Mouse (Mus musculus): ENCODE results near the gene Itgav. TPM values are rescaled to one million over a fixed set of nuclear protein-coding genes. Genes with fewer than 3 reads are reported as not detected.

The Itgav gene
- polyA plus RNA-seq, 1 experiment from 2014 or later: 95.0 TPM

DNA sequence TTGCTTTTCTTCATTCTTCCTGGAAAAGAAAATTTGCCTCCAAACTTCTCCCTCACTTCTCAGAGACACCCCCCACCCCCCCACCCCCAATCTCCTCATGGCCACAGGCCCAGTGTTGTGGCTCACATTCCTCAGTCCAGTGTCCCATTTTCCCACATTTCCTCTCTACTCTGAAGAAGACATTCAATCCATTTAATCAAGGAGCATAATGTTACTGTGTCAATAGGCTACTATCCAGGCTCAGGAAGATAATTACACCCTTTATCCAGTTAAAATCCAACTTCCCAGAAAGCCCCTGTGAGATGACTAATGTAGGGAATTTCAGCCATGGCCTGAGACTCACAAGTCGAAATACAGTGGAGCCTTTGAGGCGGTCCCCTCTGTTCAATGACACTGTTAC, 33.8 kb upstream of the Itgav start:
- Histone ChIP-seq H3K27me3 (replicated peaks) (no peaks in the 10 kb centered on the region), H3K9me3 (replicated peaks) (peaks cover 12% of the 10 kb centered on the region), H3K27ac (ENCODE audit: poor library complexity, severe bottlenecking) (no peak overlapping the region), H3K4me2 (no peak overlapping the region), H3K4me1 (replicated peaks) (peaks cover 7% of the 10 kb centered on the region; the same call in 1 of the 2 replicates), H3K4me3 (no peak overlapping the region), H3K9ac (no peak overlapping the region), H3K36me3 (no peaks in the 10 kb centered on the region)
- ATAC-seq (ENCODE audit: insufficient number of reproducible peaks, low FRiP score): no peak
- WGBS: 69% methylated on average over 2 of the region's 2 CpGs

DNA sequence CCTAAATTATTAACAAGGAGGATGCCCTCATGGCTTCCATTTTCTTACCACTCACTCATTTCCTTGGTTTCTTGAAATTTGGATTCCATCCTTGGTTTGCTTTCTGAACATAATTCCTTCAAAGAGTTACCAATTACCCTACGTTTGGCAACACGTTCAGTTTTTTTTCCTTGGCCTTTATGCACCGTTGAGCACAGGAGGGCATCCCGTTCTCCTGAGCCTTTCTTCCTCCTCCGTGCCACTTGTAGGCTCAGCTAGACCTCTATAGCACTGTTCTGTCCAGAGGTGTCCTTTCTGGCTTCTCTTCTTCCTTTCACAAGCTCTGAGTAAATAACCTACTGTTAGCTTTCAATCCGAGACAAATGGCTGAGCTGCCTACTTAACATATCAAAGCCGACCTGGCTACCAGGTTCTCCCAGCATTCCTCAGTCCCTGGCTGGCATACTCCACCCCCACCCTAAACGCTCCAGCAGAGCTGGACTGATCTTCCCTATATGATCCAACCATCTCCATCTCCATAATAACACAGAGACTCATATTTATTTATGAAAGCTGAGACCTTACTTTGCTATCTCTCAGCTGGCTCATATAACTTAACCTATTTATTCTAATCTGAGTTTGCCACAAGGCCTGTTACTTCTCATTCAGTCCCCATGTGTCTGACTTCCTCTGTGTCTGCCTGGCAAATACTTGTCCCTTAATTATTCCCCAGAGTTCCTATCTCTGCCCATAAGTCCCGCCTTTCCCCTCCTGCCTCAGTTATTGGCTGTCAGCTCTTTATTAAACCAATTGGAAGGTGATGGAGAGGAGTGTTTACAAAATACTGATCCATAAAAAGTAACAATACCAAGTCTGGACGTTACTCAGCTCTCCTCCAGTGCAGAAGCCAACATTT, 31.3 kb upstream of the Itgav start:
- no peak overlapping the region for H3K27ac ChIP-seq (ENCODE audit: poor library complexity, severe bottlenecking)
- peaks cover 12% of the 10 kb centered on the region; the same call in 1 of the 2 replicates for H3K4me1 ChIP-seq (replicated peaks)
- H3K36me3 ChIP-seq: no peaks in the 10 kb centered on the region
- H3K4me2 ChIP-seq: no peak overlapping the region
- ATAC-seq (ENCODE audit: insufficient number of reproducible peaks, low FRiP score): no peak
- H3K4me3 ChIP-seq: no peak overlapping the region
- no peak overlapping the region for H3K9ac ChIP-seq
- H3K27me3 ChIP-seq (replicated peaks): no peaks in the 10 kb centered on the region
- WGBS: 42% methylated on average over 10 of the region's 10 CpGs
- H3K9me3 ChIP-seq (replicated peaks): peaks cover 12% of the 10 kb centered on the region; the same call in 1 of the 2 replicates

DNA sequence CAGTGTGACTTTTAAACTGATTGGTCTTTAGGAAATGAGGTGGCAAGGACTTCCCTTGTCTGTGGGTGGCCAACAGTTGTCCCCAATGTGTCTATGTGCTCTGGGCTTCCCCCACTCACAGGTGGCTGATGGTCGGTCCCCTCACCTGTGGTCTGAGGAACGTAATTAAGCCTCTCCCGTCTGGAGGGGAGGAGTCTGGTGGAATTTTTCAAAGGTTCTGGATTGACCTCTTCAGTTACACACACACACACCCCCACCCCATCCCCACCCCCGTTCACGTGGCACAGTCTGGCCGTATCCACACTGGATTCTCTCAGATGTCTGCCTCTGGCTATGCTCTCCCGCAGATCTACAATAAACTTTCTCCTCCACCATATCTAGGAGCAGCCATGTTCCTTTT, 30.1 kb upstream of the Itgav start:
- Histone ChIP-seq H3K27ac (ENCODE audit: poor library complexity, severe bottlenecking) (no peak overlapping the region), H3K9ac (no peak overlapping the region), H3K4me2 (no peak overlapping the region), H3K36me3 (no peaks in the 10 kb centered on the region), H3K4me1 (replicated peaks) (peaks cover 12% of the 10 kb centered on the region; the same call in 1 of the 2 replicates), H3K27me3 (replicated peaks) (no peaks in the 10 kb centered on the region), H3K4me3 (no peak overlapping the region), H3K9me3 (replicated peaks) (0 out of 2 replicates have a peak, but pooled peaks cover 4% of the 10 kb centered on the region)
- peak; percentile 29; the same call in 1 of the 2 replicates for ATAC-seq (ENCODE audit: insufficient number of reproducible peaks, low FRiP score)
- 81% methylated on average over 7 of the region's 7 CpGs for WGBS

DNA sequence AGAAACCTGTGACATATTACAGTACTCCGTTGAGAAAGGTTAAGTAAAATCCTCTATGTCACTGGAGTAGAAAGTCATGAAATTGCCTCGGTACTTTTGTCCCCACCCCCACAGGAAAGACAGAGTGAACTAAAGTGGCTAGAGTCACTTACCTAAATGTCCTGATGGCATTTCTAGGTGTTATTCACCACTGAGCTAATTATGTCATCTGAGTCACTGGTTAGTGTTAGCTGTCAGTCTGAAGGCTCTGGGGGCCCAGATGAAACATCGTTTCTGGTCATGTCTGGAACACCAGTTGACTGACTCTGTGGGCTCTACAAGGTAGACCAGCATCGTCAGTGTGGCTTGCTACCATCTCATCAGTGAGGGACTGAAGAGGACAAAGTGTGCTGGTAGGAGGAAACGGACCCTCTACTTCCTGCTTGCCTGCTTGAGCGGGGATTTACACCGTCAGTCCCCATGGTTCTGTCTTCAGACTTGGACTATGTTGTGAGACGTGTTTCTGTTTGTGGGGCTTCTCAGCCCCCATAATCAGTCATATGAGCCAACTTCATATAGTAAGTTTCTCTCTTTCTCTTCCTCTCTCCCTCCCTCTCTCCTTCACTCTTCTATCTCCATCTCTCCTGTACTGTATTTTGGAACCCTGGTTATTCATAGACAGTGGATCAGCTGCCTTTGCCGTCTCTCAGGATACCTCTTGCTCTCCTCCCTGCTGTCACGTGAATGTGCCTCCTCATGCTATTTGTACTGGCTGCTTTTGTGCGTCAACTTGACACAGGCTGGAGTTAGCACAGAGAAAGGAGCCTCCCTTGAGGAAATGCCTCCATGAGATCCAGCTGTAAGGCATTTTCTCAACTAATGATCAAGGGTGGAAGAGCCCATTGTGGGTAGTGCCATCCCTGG, 28.6 kb upstream of the Itgav start:
- Histone ChIP-seq H3K36me3 (no peaks in the 10 kb centered on the region), H3K9me3 (replicated peaks) (no peaks in the 10 kb centered on the region), H3K4me2 (no peak overlapping the region), H3K4me3 (no peak overlapping the region), H3K9ac (no peak overlapping the region), H3K27me3 (replicated peaks) (no peaks in the 10 kb centered on the region), H3K27ac (ENCODE audit: poor library complexity, severe bottlenecking) (no peak overlapping the region), H3K4me1 (replicated peaks) (peaks cover 11% of the 10 kb centered on the region; the same call in 1 of the 2 replicates)
- no peak for ATAC-seq (ENCODE audit: insufficient number of reproducible peaks, low FRiP score)
- WGBS: 67% methylated on average over 11 of the region's 11 CpGs

DNA sequence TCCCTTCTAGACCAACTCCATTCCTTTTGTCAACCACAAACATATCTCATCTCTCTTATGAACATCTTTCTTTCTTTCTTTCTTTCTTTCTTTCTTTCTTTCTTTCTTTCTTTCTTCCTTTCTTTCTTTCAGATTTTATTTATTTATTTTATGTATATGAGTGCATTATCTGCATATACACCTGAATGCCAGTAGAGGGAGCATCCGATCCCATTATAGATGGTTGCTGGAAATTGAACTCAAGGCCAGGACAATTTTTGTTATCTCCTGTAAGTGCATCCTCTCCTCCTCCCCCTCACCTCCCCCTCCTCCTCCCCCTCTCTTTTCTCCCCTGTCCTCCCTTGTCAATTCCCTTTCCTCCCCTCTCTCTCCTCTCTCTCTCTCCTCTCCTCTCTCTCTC, 25.7 kb upstream of the Itgav start:
- Histone ChIP-seq H3K9me3 (replicated peaks) (no peaks in the 10 kb centered on the region), H3K27ac (ENCODE audit: poor library complexity, severe bottlenecking) (no peak overlapping the region), H3K27me3 (replicated peaks) (no peaks in the 10 kb centered on the region), H3K36me3 (no peaks in the 10 kb centered on the region), H3K4me1 (replicated peaks) (peaks cover 8% of the 10 kb centered on the region; the same call in 1 of the 2 replicates), H3K9ac (no peak overlapping the region), H3K4me3 (no peak overlapping the region), H3K4me2 (no peak overlapping the region)
- WGBS: 62% methylated on average over 1 of the region's 1 CpGs
- ATAC-seq (ENCODE audit: insufficient number of reproducible peaks, low FRiP score): no peak

DNA sequence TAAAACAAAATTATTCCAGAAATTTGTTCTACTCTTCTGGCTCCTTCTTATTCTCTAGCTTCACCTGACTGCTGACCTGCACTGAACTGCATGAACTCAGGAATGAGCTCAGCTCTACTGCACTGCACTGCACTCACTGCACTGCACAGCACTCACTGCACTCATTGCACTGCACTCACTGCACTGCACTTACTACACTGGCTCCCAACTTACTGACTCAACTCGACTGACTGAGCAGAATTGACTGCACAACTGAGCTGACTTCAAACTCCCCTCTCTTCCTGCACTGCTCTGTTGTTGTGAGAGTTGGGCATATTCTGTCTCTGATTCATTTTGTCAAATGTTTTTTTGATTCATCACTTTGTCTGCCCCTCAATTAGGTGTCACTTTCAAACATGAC, 24.9 kb upstream of the Itgav start:
- Histone ChIP-seq H3K36me3 (no peaks in the 10 kb centered on the region), H3K9ac (no peak overlapping the region), H3K4me2 (no peak overlapping the region), H3K4me3 (no peak overlapping the region), H3K27me3 (replicated peaks) (no peaks in the 10 kb centered on the region), H3K27ac (ENCODE audit: poor library complexity, severe bottlenecking) (no peak overlapping the region), H3K9me3 (replicated peaks) (no peaks in the 10 kb centered on the region), H3K4me1 (replicated peaks) (peaks cover 8% of the 10 kb centered on the region; the same call in 1 of the 2 replicates)
- no peak; the same call in 1 of the 2 replicates for ATAC-seq (ENCODE audit: insufficient number of reproducible peaks, low FRiP score)
- WGBS: 44% methylated on average over 1 of the region's 1 CpGs

DNA sequence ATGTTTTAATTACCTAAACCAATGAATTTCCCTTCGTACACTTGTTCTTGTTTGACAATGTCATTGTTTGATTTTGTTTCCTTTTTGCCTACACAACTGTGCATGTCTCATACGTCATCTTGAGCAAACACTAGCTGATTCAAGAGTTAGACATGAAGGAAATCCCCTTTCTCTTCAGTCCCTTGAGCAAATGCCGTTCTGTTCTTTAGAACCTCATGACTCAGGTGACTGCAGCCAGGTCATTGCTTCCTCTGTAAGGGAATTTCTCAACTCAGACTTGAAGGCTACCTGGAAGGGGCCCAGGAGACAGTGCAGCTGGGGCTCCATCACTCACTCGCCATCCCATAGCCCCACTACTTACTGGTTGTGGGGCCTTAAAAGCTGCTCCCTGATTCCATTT, 23.5 kb upstream of the Itgav start:
- H3K36me3 ChIP-seq: no peaks in the 10 kb centered on the region
- no peak overlapping the region for H3K27ac ChIP-seq (ENCODE audit: poor library complexity, severe bottlenecking)
- no peaks in the 10 kb centered on the region for H3K9me3 ChIP-seq (replicated peaks)
- H3K4me3 ChIP-seq: no peak overlapping the region
- no peak overlapping the region for H3K9ac ChIP-seq
- WGBS: 69% methylated on average over 4 of the region's 4 CpGs
- ATAC-seq (ENCODE audit: insufficient number of reproducible peaks, low FRiP score): no peak
- H3K4me2 ChIP-seq: no peak overlapping the region
- 0 out of 2 replicates have a peak, but pooled peaks cover 2% of the 10 kb centered on the region for H3K4me1 ChIP-seq (replicated peaks)
- no peaks in the 10 kb centered on the region for H3K27me3 ChIP-seq (replicated peaks)

DNA sequence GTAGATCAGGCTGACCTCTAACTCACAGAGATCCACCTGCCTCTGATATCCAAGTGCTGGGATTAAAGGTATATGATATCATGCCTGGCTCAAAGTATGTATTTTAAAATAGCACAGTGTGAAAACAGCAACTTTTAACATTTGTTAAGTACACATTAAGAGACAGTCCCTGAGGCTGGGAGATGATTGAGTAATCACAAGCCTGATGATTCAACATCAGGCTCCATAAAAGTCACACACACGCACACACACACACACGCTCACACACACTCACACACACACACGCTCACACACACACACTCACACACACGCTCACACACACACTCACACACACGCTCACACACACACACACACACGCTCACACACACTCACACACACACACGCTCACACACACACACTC, 21.8 kb upstream of the Itgav start:
- Histone ChIP-seq H3K9ac (no peak overlapping the region), H3K27ac (ENCODE audit: poor library complexity, severe bottlenecking) (no peak overlapping the region), H3K4me3 (no peak overlapping the region), H3K4me2 (no peak overlapping the region), H3K9me3 (replicated peaks) (no peaks in the 10 kb centered on the region), H3K27me3 (replicated peaks) (no peaks in the 10 kb centered on the region), H3K4me1 (replicated peaks) (peaks cover 6% of the 10 kb centered on the region; the same call in 1 of the 2 replicates), H3K36me3 (no peaks in the 10 kb centered on the region)
- WGBS: 94% methylated on average over 7 of the region's 7 CpGs
- no peak for ATAC-seq (ENCODE audit: insufficient number of reproducible peaks, low FRiP score)

DNA sequence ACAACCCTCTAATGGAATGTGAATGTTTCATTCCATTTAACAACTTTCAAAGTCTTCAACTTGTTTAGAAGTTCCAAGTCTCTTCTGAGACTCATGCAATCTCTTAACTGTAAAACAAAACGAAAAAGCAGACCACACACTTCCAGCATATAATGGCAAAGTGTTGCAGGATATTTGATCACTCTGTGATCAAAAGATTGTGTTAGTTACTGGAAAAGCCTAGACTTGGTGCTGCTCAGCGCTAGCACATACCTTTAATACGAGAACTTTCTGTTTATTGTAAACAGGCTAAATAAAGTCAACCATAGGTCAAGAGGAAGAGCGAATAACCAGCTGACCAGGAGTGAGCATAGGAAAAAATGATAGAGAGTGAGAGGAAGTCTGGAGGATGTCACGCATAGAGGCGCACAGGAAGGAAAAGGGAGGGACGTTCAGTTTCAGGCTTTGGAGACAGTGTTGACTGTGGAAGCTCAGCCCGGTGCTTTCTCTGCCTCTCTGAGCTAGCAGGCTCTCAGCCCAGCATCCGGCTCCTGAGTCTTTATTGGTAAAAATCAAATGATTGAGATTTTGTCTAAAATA, 18.5 kb upstream of the Itgav start:
- Histone ChIP-seq H3K4me1 (replicated peaks) (peaks cover 15% of the 10 kb centered on the region), H3K27ac (ENCODE audit: poor library complexity, severe bottlenecking) (no peak overlapping the region; the same call in 1 of the 2 replicates), H3K9ac (no peak overlapping the region), H3K4me3 (no peak overlapping the region), H3K36me3 (no peaks in the 10 kb centered on the region), H3K4me2 (no peak overlapping the region), H3K27me3 (replicated peaks) (no peaks in the 10 kb centered on the region), H3K9me3 (replicated peaks) (no peaks in the 10 kb centered on the region)
- 63% methylated on average over 9 of the region's 9 CpGs for WGBS
- ATAC-seq (ENCODE audit: insufficient number of reproducible peaks, low FRiP score): peak; percentile 85; the same call in 1 of the 2 replicates

DNA sequence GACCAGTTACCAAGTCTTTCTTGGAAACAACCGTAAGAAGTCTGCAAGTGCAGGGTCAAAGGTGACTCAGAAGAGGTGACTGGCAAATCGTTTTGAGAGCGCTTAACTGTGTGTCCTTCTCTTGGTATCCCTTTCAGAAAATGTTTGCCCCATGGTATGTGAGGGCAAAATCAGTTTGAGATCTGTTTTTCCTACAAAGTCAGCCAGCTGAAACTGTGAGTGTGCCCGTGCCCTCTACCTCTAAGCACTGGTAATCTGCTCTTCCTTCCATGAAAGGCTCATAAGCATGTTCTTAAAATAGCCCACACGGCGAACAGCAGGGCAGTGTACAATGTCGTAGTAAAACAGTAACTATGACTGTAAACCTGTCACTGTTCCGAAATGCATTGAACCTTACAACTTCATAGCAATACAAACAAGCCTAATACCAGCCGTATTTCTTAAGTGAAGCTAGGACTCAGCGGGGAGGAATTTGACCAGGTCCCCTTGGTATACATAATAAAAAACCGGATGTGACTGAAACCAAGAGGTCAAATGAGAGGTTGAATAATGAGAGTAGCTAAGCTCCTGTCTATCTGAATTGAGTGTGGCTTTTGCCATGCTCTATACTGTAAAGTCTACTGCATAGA, 14.2 kb upstream of the Itgav start:
- Histone ChIP-seq H3K4me3 (no peak overlapping the region), H3K4me2 (no peak overlapping the region), H3K4me1 (replicated peaks) (peaks cover 26% of the 10 kb centered on the region), H3K27ac (ENCODE audit: poor library complexity, severe bottlenecking) (peak overlapping the region; percentile 46), H3K9ac (no peak overlapping the region), H3K36me3 (no peaks in the 10 kb centered on the region), H3K9me3 (replicated peaks) (no peaks in the 10 kb centered on the region), H3K27me3 (replicated peaks) (no peaks in the 10 kb centered on the region)
- no peak for ATAC-seq (ENCODE audit: insufficient number of reproducible peaks, low FRiP score)
- 50% methylated on average over 11 of the region's 11 CpGs for WGBS
